Mouse (Mus musculus) liver, embryonic 15.5 days (tissue): ENCODE results near the gene Ankrd42. TPM values are rescaled to one million over a fixed set of nuclear protein-coding genes. Genes with fewer than 3 reads are reported as not detected.
A peak's percentile ranks its signal among the peaks of the same experiment; 100 is the strongest.

Source experiments
- ATAC-seq: fragments of 200-750 bp; cut with Nextera tagmentation; 2 replicates; pipeline ENCODE4 v1.8.0; 2017; ENCODE audit warnings: moderate number of reproducible peaks, mild to moderate bottlenecking, moderate library complexity; ENCODE audit not compliant: insufficient read depth
- H3K27ac ChIP-seq: fragments of 300-500 bp; sonication (generic); replicated peaks from 2 replicates; pipeline ENCODE4 v1.5.1; 2015; ENCODE audit warnings: mild to moderate bottlenecking, inconsistent platforms
- H3K27me3 ChIP-seq: fragments of 300-500 bp; sonication (generic); 2 replicates; pipeline ENCODE4 v1.6.1; 2015; ENCODE audit warnings: mild to moderate bottlenecking, inconsistent platforms
- H3K36me3 ChIP-seq: fragments of 300-500 bp; sonication (generic); replicated peaks from 2 replicates; pipeline ENCODE4 v1.6.1; 2015; ENCODE audit warnings: moderate library complexity, mild to moderate bottlenecking, inconsistent platforms
- H3K4me1 ChIP-seq: fragments of 300-500 bp; sonication (generic); replicated peaks from 2 replicates; pipeline ENCODE4 v1.6.1; 2015; ENCODE audit warnings: inconsistent platforms
- H3K4me2 ChIP-seq: fragments of 300-500 bp; sonication (generic); 2 replicates; pipeline ENCODE4 v1.6.1; 2015; ENCODE audit warnings: moderate library complexity, mild to moderate bottlenecking, inconsistent platforms
- H3K4me3 ChIP-seq: fragments of 300-500 bp; sonication (generic); replicated peaks from 2 replicates; pipeline ENCODE4 v1.5.1; 2015; ENCODE audit warnings: mild to moderate bottlenecking, inconsistent platforms
- H3K9ac ChIP-seq: fragments of 300-500 bp; sonication (generic); 2 replicates; pipeline ENCODE4 v1.6.1; 2015; ENCODE audit warnings: moderate library complexity, mild to moderate bottlenecking, inconsistent platforms
- H3K9me3 ChIP-seq: fragments of 300-500 bp; sonication (generic); replicated peaks from 2 replicates; pipeline ENCODE4 v1.6.1; 2016; ENCODE audit warnings: inconsistent platforms
- WGBS: fragments of 180-500 bp; shearing (Covaris S2); methylation state at CpG from one replicate; pipeline ENCODE4 v1.1.7; 2015; ENCODE audit warnings: mixed read lengths; ENCODE audit not compliant: insufficient replicate concordance; 5-methylcytosine and 5-hydroxymethylcytosine counted together
- polyA plus RNA-seq: library from polyadenylated mRNA; unstranded; fragments of >200 nt; fragmentation: Nextera tagmentation; extraction: Ambion mirVana; gene quantifications from 2 replicates; pipeline ENCODE4 v1.2.1, GENCODE M21; 2015

Ankrd42 gene
- polyA plus RNA-seq, 1 experiment from 2014 or later, result 0.43 TPM

DNA sequence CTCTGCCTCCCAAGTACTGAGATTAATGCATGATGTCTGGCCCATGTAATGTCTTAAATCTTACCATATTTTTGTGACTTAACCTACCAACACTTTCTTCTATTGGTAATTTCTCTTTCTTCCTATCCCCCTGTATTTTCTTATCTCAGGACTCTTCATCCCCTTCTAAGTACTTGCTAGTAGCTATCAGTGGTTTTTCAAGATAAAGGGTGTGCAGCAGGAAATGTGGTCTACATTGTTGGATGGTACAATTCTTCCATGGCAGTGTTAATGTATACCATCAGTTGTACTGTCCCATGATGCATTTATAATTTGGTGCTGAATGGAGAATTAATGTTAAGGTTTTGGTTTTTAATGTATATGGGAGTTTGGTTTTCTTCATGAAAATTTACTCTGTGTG, 5.4 kb upstream of the Ankrd42 start:
- no peak overlapping the region for H3K27ac ChIP-seq
- H3K9me3 ChIP-seq, result no peaks in the 10 kb centered on the region

DNA sequence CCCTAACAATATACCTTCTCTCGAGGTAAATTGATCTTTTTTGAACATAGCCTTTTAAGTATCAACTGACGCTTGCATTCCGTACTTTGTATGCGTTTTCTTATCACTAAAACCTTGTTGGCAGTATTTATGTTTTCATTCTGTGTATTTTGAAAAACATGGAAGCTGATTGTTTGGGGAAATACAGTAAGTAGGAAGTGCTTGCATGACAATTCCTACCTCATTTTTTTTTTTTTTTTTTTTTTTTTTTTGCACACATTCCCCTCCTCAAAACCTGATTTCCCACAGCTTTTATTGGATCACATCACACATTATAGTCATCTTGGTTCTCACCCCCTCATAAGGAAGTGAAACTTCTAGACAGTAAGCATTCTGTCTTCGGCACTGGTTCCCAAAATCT, 1.1 kb upstream of the Ankrd42 start:
- Histone ChIP-seq H3K9ac (0 out of 2 replicates have a peak overlapping the region, but pooled peaks have one; percentile 75), H3K4me1 (peaks cover 17% of the 10 kb centered on the region), H3K9me3 (no peaks in the 10 kb centered on the region), H3K36me3 (peaks cover 13% of the 10 kb centered on the region), H3K27me3 (peaks cover 27% of the 10 kb centered on the region), H3K27ac (no peak overlapping the region), H3K4me3 (peak overlapping the region; percentile 81), H3K4me2 (peak overlapping the region; percentile 93)
- no peak for ATAC-seq
- 68% methylated on average over 5 of the region's 5 CpGs for WGBS

More for the DNA sequence above, 5.4 kb upstream of the Ankrd42 start:
- Histone ChIP-seq H3K4me2 (no peak overlapping the region), H3K4me3 (no peak overlapping the region), H3K27me3 (no peaks in the 10 kb centered on the region), H3K4me1 (peaks cover 7% of the 10 kb centered on the region), H3K9ac (no peak overlapping the region), H3K36me3 (peaks cover 37% of the 10 kb centered on the region)
- ATAC-seq, result no peak

DNA sequence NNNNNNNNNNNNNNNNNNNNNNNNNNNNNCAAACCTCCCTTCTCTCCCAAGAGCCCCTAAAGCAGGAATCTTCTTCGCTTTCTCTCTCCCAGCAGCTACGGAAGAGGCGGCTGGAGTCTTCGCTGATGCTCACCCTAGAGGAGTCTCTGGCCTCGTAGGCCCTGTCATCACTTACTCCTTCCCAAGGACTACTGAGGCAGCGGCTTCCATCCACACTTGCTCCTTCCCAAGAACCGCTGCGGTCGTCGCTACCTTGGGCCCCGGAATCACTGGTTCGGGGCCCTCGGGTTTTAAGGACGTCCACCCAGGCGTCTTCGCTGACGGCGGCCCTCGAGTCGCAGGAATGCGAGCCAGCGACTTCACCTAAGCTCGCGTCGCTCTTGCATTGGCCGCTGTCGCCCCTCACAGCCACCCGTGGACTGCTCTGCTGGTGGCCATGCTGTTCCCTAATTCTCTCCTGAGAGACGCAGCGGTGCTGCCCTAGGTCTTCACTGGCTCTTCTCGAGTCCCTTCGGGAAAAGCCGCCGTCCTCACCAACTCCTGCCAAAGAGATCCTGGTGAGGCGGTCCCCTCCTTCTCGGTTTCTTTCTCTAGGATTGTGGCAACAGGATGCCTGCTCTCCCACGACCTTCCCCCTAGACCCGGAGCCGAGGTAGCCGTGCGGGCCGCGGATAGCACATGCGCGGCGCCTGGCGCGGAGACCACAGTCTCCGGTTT, 489 bp downstream of the Ankrd42 start:
- H3K4me3 ChIP-seq, result peak overlapping the region; percentile 81
- WGBS, result 3% methylated on average over 49 of the region's 49 CpGs

DNA sequence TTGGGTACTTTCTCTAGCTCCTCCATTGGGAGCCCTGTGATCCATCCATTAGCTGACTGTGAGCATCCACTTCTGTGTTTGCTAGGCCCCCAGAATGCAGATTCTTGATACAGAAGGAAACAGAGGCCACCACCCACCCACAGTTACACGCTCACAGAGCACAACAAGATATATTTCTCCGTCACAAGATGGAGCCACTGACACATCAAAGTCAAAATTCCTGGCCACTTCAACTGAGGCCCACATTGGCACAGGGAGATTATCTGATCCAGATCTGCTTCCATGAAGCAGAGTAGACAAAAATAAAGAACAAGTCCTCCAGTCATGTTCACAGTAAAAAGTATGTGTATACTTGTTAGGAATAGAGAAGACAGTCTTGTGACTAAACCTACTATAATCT, 6.8 kb downstream of the Ankrd42 start:
- no peak for ATAC-seq
- no peaks in the 10 kb centered on the region for H3K9me3 ChIP-seq
- no peaks in the 10 kb centered on the region for H3K4me1 ChIP-seq
- H3K36me3 ChIP-seq, result no peaks in the 10 kb centered on the region
- peaks cover 17% of the 10 kb centered on the region for H3K27me3 ChIP-seq
- H3K9ac ChIP-seq, result no peak overlapping the region
- H3K27ac ChIP-seq, result no peak overlapping the region
- WGBS, result 31% methylated on average over 2 of the region's 2 CpGs
- no peak overlapping the region for H3K4me2 ChIP-seq
- no peak overlapping the region for H3K4me3 ChIP-seq

More for the DNA sequence above, 489 bp downstream of the Ankrd42 start:
- peaks cover 31% of the 10 kb centered on the region for H3K27me3 ChIP-seq
- peaks cover 6% of the 10 kb centered on the region for H3K36me3 ChIP-seq
- H3K4me1 ChIP-seq, result peaks cover 17% of the 10 kb centered on the region
- no peak overlapping the region for H3K27ac ChIP-seq
- peak overlapping the region; percentile 93 for H3K4me2 ChIP-seq
- H3K9me3 ChIP-seq, result no peaks in the 10 kb centered on the region
- H3K9ac ChIP-seq, result peak overlapping the region; percentile 75
- peak; percentile 51 for ATAC-seq

DNA sequence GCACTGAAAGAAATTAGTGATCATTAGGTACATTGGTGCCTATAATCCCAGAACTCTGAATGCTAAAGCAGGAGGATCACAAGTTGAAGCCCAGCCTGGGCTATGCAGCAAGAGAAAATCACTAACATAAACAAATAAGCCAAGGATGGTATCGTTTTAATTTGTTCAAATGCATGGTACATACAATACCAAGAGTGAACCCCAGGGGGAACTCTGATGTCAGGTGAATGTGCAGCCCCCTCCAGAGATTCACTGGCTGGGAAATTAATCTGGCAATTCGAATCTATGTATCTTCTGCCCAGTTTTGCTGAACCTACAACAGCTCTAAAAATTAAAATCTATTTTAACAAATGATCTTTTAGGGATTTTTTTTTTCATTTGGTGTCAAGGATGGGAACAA, 12.5 kb downstream of the Ankrd42 start:
- Histone ChIP-seq H3K4me2 (no peak overlapping the region), H3K27me3 (no peaks in the 10 kb centered on the region), H3K9me3 (no peaks in the 10 kb centered on the region), H3K36me3 (no peaks in the 10 kb centered on the region), H3K4me1 (no peaks in the 10 kb centered on the region), H3K9ac (no peak overlapping the region), H3K27ac (no peak overlapping the region), H3K4me3 (no peak overlapping the region)
- 18% methylated on average over 2 of the region's 2 CpGs for WGBS
- no peak for ATAC-seq

DNA sequence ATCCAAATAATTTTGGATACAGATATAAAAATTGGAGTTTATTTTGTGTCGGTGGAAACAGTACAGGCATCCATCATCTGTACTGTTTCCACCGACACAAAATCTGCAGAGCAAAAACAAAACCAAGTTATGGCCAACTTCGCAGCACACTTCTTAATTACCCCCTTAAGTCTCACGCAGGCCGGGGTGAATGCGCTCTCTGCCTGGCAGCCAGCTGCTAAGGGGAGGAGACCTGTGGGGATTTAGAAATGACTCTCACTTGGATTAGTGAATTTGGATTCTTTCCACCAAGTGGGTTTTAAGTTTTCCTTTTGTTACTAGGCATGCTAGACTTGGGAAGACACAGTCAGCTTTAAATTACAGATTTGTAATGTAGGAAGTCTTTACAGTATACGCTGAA, 26.1 kb downstream of the Ankrd42 start:
- no peak overlapping the region for H3K4me3 ChIP-seq
- WGBS, result 72% methylated on average over 7 of the region's 7 CpGs
- no peak overlapping the region for H3K9ac ChIP-seq
- no peaks in the 10 kb centered on the region for H3K9me3 ChIP-seq
- no peaks in the 10 kb centered on the region for H3K36me3 ChIP-seq
- H3K4me2 ChIP-seq, result no peak overlapping the region
- H3K27ac ChIP-seq, result no peak overlapping the region
- ATAC-seq, result no peak
- no peaks in the 10 kb centered on the region for H3K27me3 ChIP-seq
- no peaks in the 10 kb centered on the region for H3K4me1 ChIP-seq

DNA sequence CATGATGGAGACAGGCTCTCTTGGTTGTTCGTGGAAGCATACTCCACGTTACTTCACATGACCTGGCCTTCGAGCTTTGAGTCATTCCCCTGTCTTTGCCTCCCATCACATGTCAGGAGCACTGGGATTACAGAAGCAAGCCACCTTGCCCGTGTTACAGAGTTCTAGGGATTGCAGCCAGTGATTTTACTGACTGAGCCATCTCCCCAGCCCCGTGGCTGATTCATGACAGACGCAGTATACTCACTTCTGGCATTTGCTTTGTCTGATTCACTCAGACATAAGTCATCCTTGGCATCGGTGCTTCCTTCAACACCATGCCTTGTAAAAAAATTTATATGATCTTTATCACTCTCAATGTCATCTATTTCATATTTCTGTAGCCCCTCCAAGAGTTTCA, 32.0 kb downstream of the Ankrd42 start:
- ATAC-seq, result no peak
- Histone ChIP-seq H3K9me3 (no peaks in the 10 kb centered on the region), H3K27me3 (no peaks in the 10 kb centered on the region), H3K27ac (no peak overlapping the region), H3K4me1 (no peaks in the 10 kb centered on the region), H3K9ac (no peak overlapping the region), H3K4me2 (no peak overlapping the region), H3K4me3 (no peak overlapping the region), H3K36me3 (no peaks in the 10 kb centered on the region)
- WGBS, result 66% methylated on average over 7 of the region's 7 CpGs

DNA sequence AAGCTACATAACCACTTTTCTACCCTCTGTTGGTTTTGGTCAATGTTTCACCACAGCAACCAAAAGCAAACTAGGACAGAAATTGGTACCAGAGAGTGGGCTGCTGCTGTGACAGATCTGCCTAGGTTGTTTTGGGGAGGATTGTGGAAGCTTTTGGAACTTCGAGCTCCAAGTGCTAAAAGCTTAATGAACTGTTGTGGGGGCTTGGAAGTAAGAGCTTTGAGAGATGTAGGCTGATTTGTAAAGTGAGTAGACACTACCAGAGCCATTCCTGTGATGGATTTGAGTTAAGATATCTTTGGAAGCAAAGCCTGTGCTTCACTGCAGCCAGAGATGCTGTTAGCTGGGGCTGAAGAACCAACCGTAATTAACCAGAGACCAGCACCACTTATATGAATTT, 46.1 kb downstream of the Ankrd42 start:
- H3K36me3 ChIP-seq, result no peaks in the 10 kb centered on the region
- WGBS, result 58% methylated on average over 2 of the region's 2 CpGs
- no peaks in the 10 kb centered on the region for H3K4me1 ChIP-seq

DNA sequence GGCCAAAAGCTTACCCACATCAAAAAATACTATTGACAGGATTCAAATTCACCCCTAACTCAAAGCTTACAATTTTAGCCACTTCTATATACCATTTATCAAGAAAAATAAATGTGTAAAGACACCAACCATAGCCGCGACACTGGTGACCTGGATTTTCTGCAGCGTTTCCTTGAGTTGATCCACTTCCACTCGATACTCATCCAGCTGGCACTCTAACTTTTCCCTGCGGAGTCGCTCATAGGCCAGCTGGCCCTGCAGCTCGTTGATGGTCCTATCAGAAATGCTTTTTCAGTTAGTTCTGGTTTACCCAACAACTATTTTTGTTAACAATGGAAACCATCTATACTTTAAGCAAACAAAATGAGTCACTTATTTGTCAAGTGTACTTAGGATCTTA, 47.0 kb downstream of the Ankrd42 start:
- no peak overlapping the region for H3K4me2 ChIP-seq
- H3K4me1 ChIP-seq, result no peaks in the 10 kb centered on the region
- WGBS, result 74% methylated on average over 7 of the region's 7 CpGs
- no peaks in the 10 kb centered on the region for H3K9me3 ChIP-seq
- no peak overlapping the region for H3K27ac ChIP-seq
- no peak overlapping the region for H3K9ac ChIP-seq
- no peaks in the 10 kb centered on the region for H3K27me3 ChIP-seq
- no peaks in the 10 kb centered on the region for H3K36me3 ChIP-seq
- ATAC-seq, result no peak
- no peak overlapping the region for H3K4me3 ChIP-seq

More for the DNA sequence above, 46.1 kb downstream of the Ankrd42 start:
- Histone ChIP-seq H3K9ac (no peak overlapping the region), H3K27ac (no peak overlapping the region), H3K9me3 (no peaks in the 10 kb centered on the region), H3K4me2 (no peak overlapping the region), H3K4me3 (no peak overlapping the region), H3K27me3 (no peaks in the 10 kb centered on the region)
- ATAC-seq, result no peak

DNA sequence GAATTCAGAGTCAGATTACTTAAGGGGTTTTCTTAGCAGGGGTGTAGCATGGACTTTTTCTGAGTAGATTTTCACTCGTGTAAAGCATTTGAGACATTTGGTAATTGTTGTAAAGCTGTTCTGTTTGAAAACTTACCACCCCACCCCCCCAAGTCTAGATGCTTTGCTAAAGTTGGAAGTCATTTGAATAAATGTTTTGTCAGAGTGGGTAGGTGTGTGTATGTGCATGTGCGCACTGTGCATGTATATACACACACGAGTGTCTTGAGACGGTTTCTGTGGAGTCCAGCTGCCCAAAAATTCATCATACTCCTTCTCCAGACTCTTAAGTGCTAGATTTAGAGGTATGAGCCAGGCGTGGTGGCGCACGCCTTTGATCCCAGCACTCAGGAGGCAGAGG, 53.4 kb downstream of the Ankrd42 start:
- Histone ChIP-seq H3K4me1 (no peaks in the 10 kb centered on the region), H3K9ac (no peak overlapping the region), H3K27me3 (no peaks in the 10 kb centered on the region), H3K36me3 (0 out of 2 replicates have a peak, but pooled peaks cover 6% of the 10 kb centered on the region), H3K27ac (no peak overlapping the region), H3K4me3 (no peak overlapping the region), H3K4me2 (no peak overlapping the region), H3K9me3 (no peaks in the 10 kb centered on the region)
- no peak for ATAC-seq
- 75% methylated on average over 7 of the region's 7 CpGs for WGBS

DNA sequence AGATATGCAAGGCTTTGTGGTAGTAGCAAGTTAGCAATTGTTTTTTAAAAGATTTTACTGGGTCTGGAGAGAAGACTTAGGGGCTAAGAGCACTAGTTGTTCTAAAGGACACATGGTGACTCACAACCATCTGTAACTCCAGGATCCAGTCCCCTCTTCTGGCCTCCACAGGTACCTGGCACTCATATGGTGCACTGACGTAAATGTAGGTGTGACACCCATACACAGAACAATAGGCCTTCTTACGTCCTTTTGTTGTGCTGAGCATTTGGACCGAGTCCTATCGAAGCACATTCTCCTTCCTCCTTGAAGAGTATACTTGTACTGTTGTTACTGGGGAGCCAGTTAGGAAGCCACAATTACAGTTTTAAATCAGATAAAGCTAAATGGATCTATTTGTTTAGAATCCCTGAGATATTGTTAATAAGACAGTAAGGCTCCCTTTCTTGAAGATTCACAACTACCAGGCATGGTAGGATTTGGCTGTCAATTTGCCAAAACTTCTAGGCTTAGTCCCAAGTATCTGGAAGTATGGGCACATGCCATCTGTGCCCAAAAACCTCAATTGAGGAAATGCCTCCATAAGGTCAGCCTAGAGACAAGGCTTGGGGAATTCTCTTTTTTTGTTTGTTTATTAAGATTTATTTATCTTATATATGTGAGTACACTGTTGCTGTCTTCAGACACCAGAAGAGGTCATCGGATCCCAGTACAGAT, 56.3 kb downstream of the Ankrd42 start:
- Histone ChIP-seq H3K9me3 (no peaks in the 10 kb centered on the region), H3K4me3 (no peak overlapping the region), H3K27ac (no peak overlapping the region), H3K4me1 (no peaks in the 10 kb centered on the region), H3K9ac (no peak overlapping the region), H3K27me3 (no peaks in the 10 kb centered on the region), H3K4me2 (no peak overlapping the region), H3K36me3 (0 out of 2 replicates have a peak, but pooled peaks cover 8% of the 10 kb centered on the region)
- no peak for ATAC-seq
- WGBS, result 80% methylated on average over 5 of the region's 5 CpGs
